Mouse (Mus musculus): ENCODE measurements around the gene Kcne1.

DNA sequence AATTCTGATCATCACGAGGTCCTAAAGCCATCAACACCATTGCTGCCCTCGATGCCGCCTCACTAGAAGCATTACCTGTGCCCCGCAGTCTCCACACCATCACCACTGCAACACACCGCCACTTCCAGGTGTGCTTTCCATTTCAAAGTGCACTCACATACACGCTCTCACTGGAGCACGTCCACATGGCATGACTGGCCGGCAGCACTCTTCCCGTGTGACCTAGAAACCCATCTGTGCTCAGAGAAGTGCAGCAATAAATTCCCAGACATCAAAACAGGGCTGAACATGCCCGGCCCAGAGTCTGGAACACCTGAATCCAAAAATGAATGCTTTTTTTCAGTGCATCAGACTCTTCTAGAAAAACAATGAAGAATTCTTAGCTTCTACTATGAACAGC is 31.4 kb downstream of the Kcne1 start:
- no peak for TF ChIP-seq CTCF (IDR thresholded peaks at IDR 0.05; ENCODE audit: borderline replicate concordance, control insufficient read depth, extremely low read depth, insufficient read depth, low read length, poor library complexity)
- TF ChIP-seq POLR2A (IDR thresholded peaks at IDR 0.05; ENCODE audit: control insufficient read depth, extremely low read depth, insufficient read depth, low read length, poor library complexity): no peak

Measured in thymus, adult 2 months (tissue).